8 mouse cellular contexts compared by ENCODE assay signal in the genomic region with DNA sequence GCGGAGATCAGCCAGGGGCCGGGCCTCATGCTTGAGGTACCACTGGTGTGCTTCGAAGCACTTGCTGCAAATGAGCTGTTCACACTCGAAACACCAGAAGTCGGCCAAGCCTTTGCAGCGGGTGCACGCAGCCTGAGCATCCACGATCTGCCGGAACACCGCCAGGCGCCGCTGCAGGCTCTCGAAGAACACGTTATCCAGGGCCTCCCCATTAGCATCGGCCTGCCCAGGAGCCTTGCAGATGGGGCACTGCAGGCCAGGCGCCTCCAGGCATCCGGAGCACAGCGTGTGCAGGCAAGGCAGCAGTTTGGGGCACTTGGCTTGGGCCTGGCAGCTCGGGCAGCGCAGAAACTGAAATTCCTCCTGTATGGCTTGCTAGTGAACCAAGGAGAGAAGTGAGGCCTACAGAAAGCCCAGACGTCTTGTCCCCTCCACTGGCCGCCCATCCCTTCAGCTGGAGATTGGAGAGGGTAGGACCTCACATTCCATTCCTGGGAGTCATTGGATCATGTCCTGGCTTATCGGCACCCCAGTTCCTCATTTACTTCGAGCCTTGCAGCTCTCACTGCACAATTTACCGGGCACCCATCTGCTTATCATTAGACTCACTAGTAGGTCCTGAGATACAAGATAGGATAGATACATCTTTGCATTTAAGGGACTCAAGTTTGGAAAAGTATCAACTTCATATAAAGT. TPM values are rescaled to one million over a fixed set of nuclear protein-coding genes. Genes with fewer than 3 reads are reported as not detected.
A peak's percentile ranks its signal among the peaks of the same experiment; 100 is the strongest.
DNase-seq lines count a peak whose midpoint lies in the region; ATAC-seq and TF ChIP-seq lines count a peak whose summit lies in the region.

No protein-coding gene starts in this region.

- H3K9ac ChIP-seq in CH12.LX (ENCODE audit: insufficient read depth, low read depth), result peak overlapping the region; percentile 86
- H3K9ac ChIP-seq in forebrain, embryonic 12.5 days, result peak overlapping the region; percentile 50
- H3K9ac ChIP-seq in heart, postnatal 0 days (replicated peaks; ENCODE audit: low read depth, low read length), result peak overlapping the region; percentile 24; the same call in 1 of the 2 replicates
- H3K9ac ChIP-seq in liver, embryonic 15.5 days, result peak overlapping the region; percentile 79
- peak overlapping the region; percentile 42; the same call in 1 of the 2 replicates for H3K9ac ChIP-seq in neural tube, embryonic 12.5 days

- H3K9me3 ChIP-seq in CH12.LX (replicated peaks; ENCODE audit: low read length), result no peaks in the 10 kb centered on the region
- no peaks in the 10 kb centered on the region for H3K9me3 ChIP-seq in forebrain, embryonic 12.5 days
- H3K9me3 ChIP-seq in heart, postnatal 0 days (replicated peaks; ENCODE audit: control insufficient read depth, low read length), result no peaks in the 10 kb centered on the region
- no peaks in the 10 kb centered on the region for H3K9me3 ChIP-seq in liver, embryonic 15.5 days (replicated peaks)
- H3K9me3 ChIP-seq in neural tube, embryonic 12.5 days, result no peaks in the 10 kb centered on the region

- peak; percentile 63 for TF ChIP-seq POLR2A in CH12.LX (IDR thresholded peaks at IDR 0.05; ENCODE audit: low read depth, low read length)

- peaks cover 52% of the 10 kb centered on the region for H3K79me2 ChIP-seq in CH12.LX (replicated peaks; ENCODE audit: control insufficient read depth, extremely low read depth, insufficient read depth, poor library complexity, severe bottlenecking)

- no peak for TF ChIP-seq EP300 in CH12.LX (IDR thresholded peaks at IDR 0.05; ENCODE audit: low read length)
- no peak for TF ChIP-seq EP300 in heart, postnatal 0 days (IDR thresholded peaks at IDR 0.05; ENCODE audit: low read depth)

- peak overlapping the region; percentile 62 to 89 (median 73) for H3K4me3 ChIP-seq in CH12.LX (replicated peaks in 1 of 3; ENCODE audit: low read depth in 2 of 3, low read length in 2 of 3, poor library complexity in 1 of 3)
- H3K4me3 ChIP-seq in forebrain, embryonic 12.5 days (replicated peaks), result peak overlapping the region; percentile 25
- H3K4me3 ChIP-seq in heart, postnatal 0 days (ENCODE audit: low read depth, low read length), result peak overlapping the region; percentile 36
- peak overlapping the region; percentile 75 for H3K4me3 ChIP-seq in liver, embryonic 15.5 days (replicated peaks)
- no peak overlapping the region for H3K4me3 ChIP-seq in neural tube, embryonic 12.5 days

- in situ Hi-C loops in CH12.LX (cut with MboI; ENCODE audit: low pct_ligation_motif_present, low pct_unique_long_range_greater_than_20kb, low sequenced_read_pairs), result loop anchor here (5.0 kb wide), 1 partner anchor 35 kb away; no protein-coding TSS in a partner anchor

- TF ChIP-seq CTCF in CH12.LX (conservative IDR thresholded peaks at IDR 0.05 in 1 of 2, IDR thresholded peaks at IDR 0.05 in 1 of 2; ENCODE audit: low read depth in 2 of 2, low read length in 2 of 2), result peak in 1 of 2 experiments; percentile 98; a peak in 2 of 4 replicates
- peak; percentile 80 for TF ChIP-seq CTCF in heart, postnatal 0 days (IDR thresholded peaks at IDR 0.05; ENCODE audit: low read depth)

- peak overlapping the region; percentile 75 for H3K27ac ChIP-seq in CH12.LX (ENCODE audit: insufficient read depth, low read depth)
- peak overlapping the region; percentile 50; the same call in 1 of the 2 replicates for H3K27ac ChIP-seq in forebrain, embryonic 12.5 days
- peak overlapping the region; percentile 76 for H3K27ac ChIP-seq in heart, postnatal 0 days (ENCODE audit: low read depth)
- H3K27ac ChIP-seq in liver, embryonic 15.5 days (replicated peaks), result peak overlapping the region; percentile 95
- no peak overlapping the region for H3K27ac ChIP-seq in neural tube, embryonic 12.5 days

- 15% methylated on average over 25 of the region's 25 CpGs for WGBS in forebrain, embryonic 12.5 days
- 5% methylated on average over 25 of the region's 25 CpGs for WGBS in heart, postnatal 0 days
- 4% methylated on average over 25 of the region's 25 CpGs for WGBS in liver, embryonic 15.5 days (ENCODE audit: insufficient replicate concordance)
- WGBS in neural tube, embryonic 12.5 days, result 16% methylated on average over 25 of the region's 25 CpGs

- peaks cover 12 to 55% of the 10 kb centered on the region in 2 experiments for H3K4me1 ChIP-seq in CH12.LX (ENCODE audit: control insufficient read depth in 1 of 2, insufficient read depth in 2 of 2)
- H3K4me1 ChIP-seq in forebrain, embryonic 12.5 days, result peaks cover 37% of the 10 kb centered on the region
- H3K4me1 ChIP-seq in heart, postnatal 0 days (ENCODE audit: control insufficient read depth, insufficient read depth), result peaks cover 42% of the 10 kb centered on the region
- H3K4me1 ChIP-seq in liver, embryonic 15.5 days (replicated peaks), result peaks cover 75% of the 10 kb centered on the region
- peaks cover 18% of the 10 kb centered on the region for H3K4me1 ChIP-seq in neural tube, embryonic 12.5 days

- H3K4me2 ChIP-seq in CH12.LX (ENCODE audit: insufficient read depth, low read depth, poor library complexity, severe bottlenecking), result peak overlapping the region; percentile 95
- H3K4me2 ChIP-seq in forebrain, embryonic 12.5 days, result peak overlapping the region; percentile 47
- H3K4me2 ChIP-seq in heart, postnatal 0 days (ENCODE audit: low read depth, low read length), result peak overlapping the region; percentile 89
- peak overlapping the region; percentile 88 for H3K4me2 ChIP-seq in liver, embryonic 15.5 days
- H3K4me2 ChIP-seq in neural tube, embryonic 12.5 days (replicated peaks), result peak overlapping the region; percentile 46

- H3K36me3 ChIP-seq in CH12.LX (replicated peaks in 1 of 2; ENCODE audit: control insufficient read depth in 1 of 2, insufficient read depth in 1 of 2, low read length in 1 of 2), result peaks cover 12 to 29% of the 10 kb centered on the region in 2 experiments
- no peaks in the 10 kb centered on the region for H3K36me3 ChIP-seq in forebrain, embryonic 12.5 days (replicated peaks)
- peaks cover 8% of the 10 kb centered on the region; the same call in 1 of the 2 replicates for H3K36me3 ChIP-seq in heart, postnatal 0 days (replicated peaks; ENCODE audit: control insufficient read depth, insufficient read depth, low read length)
- peaks cover 36% of the 10 kb centered on the region for H3K36me3 ChIP-seq in liver, embryonic 15.5 days (replicated peaks)
- no peaks in the 10 kb centered on the region for H3K36me3 ChIP-seq in neural tube, embryonic 12.5 days

- H3K27me3 ChIP-seq in CH12.LX (replicated peaks), result no peaks in the 10 kb centered on the region
- H3K27me3 ChIP-seq in forebrain, embryonic 12.5 days, result no peaks in the 10 kb centered on the region
- no peaks in the 10 kb centered on the region for H3K27me3 ChIP-seq in heart, postnatal 0 days (ENCODE audit: control insufficient read depth, insufficient read depth, low read length)
- no peaks in the 10 kb centered on the region for H3K27me3 ChIP-seq in liver, embryonic 15.5 days
- no peaks in the 10 kb centered on the region for H3K27me3 ChIP-seq in neural tube, embryonic 12.5 days (replicated peaks)

- DNase-seq in CH12.LX (ENCODE audit: extremely low read depth), result peak; percentile 93
- peak; percentile 83 for DNase-seq in c-Kit-positive CD71-positive TER-119-positive erythroid progenitor cells, embryonic 14.5 days (ENCODE audit: low spot score)
- peak; percentile 85 for DNase-seq in heart, postnatal 0 days (ENCODE audit: low spot score)
- peak; percentile 90 to 94 for DNase-seq in kidney, postnatal 4 days
- peak; percentile 60 for DNase-seq in telencephalon, adult 2 months (ENCODE audit: low read depth, low spot score)

- TF ChIP-seq RAD21 in CH12.LX (IDR thresholded peaks at IDR 0.05; ENCODE audit: low read depth, low read length), result peak; percentile 96

- peak; percentile 83 for ATAC-seq in forebrain, embryonic 12.5 days (ENCODE audit: low FRiP score)
- peak; percentile 77 for ATAC-seq in heart, postnatal 0 days (ENCODE audit: insufficient read depth, low read depth)
- peak; percentile 81 for ATAC-seq in liver, embryonic 15.5 days (ENCODE audit: insufficient read depth)
- peak; percentile 84; the same call in 1 of the 2 replicates for ATAC-seq in neural tube, embryonic 12.5 days (ENCODE audit: low FRiP score, low read depth)

- dilution Hi-C loops in CH12.LX (cut with MboI; ENCODE audit: extremely low pct_ligation_motif_present, extremely low pct_unique_long_range_greater_than_20kb, low sequenced_read_pairs), result no loop called here

RNA-seq across cellular contexts. Expression of a gene that starts 2.4 kb away (rescaled TPM):
- 21.2 and 26.6 TPM in 2 replicates for total RNA-seq in CH12.LX (2012; rRNA removed)
- 6.4 and 8.3 TPM in 2 replicates for total RNA-seq in CH12.LX (2014; rRNA removed)
- 54.1 and 56.9 TPM in 2 replicates for polyA plus RNA-seq in CH12.LX (2012; ENCODE audit: insufficient read length, low read depth)
- 11.1 TPM in 2 replicates for polyA plus RNA-seq in forebrain, embryonic 12.5 days (2016; fragmentation: Nextera tagmentation; extraction: Ambion mirVana)
- 11.4 and 15.0 TPM in 2 replicates for total RNA-seq in heart, postnatal 0 days (2014; rRNA removed; ENCODE audit: low replicate concordance)
- polyA plus RNA-seq in heart, postnatal 0 days (2015; fragmentation: Nextera tagmentation; extraction: Ambion mirVana), result 5.2 and 5.6 TPM in 2 replicates
- polyA plus RNA-seq in liver, embryonic 15.5 days (2015; fragmentation: Nextera tagmentation; extraction: Ambion mirVana), result 19.3 and 22.0 TPM in 2 replicates
- polyA plus RNA-seq in neural tube, embryonic 12.5 days (2016; fragmentation: Nextera tagmentation; extraction: Ambion mirVana), result 5.6 and 8.2 TPM in 2 replicates

RNA-seq across cellular contexts. Expression of a gene that starts 5.8 kb away (rescaled TPM):
- 40.7 and 41.1 TPM in 2 replicates for total RNA-seq in CH12.LX (2012; rRNA removed)
- total RNA-seq in CH12.LX (2014; rRNA removed), result 35.3 and 35.4 TPM in 2 replicates
- polyA plus RNA-seq in CH12.LX (2012; ENCODE audit: insufficient read length, low read depth), result 34.0 and 35.4 TPM in 2 replicates
- 52.2 and 53.3 TPM in 2 replicates for polyA plus RNA-seq in forebrain, embryonic 12.5 days (2016; fragmentation: Nextera tagmentation; extraction: Ambion mirVana)
- 16.4 and 52.8 TPM in 2 replicates for total RNA-seq in heart, postnatal 0 days (2014; rRNA removed; ENCODE audit: low replicate concordance)
- polyA plus RNA-seq in heart, postnatal 0 days (2015; fragmentation: Nextera tagmentation; extraction: Ambion mirVana), result 21.7 and 23.3 TPM in 2 replicates
- 4.1 and 5.0 TPM in 2 replicates for polyA plus RNA-seq in liver, embryonic 15.5 days (2015; fragmentation: Nextera tagmentation; extraction: Ambion mirVana)
- polyA plus RNA-seq in neural tube, embryonic 12.5 days (2016; fragmentation: Nextera tagmentation; extraction: Ambion mirVana), result 62.6 and 71.5 TPM in 2 replicates

RNA-seq across cellular contexts. Expression of a gene that starts 43.1 kb away (rescaled TPM):
- total RNA-seq in CH12.LX (2012; rRNA removed) (not detected in 2 replicates), CH12.LX (2014; rRNA removed) (not detected in 2 replicates)
- 0.35 TPM in 1 of 2 replicates, not detected in the other for polyA plus RNA-seq in CH12.LX (2012; ENCODE audit: insufficient read length, low read depth)
- 52.3 and 60.8 TPM in 2 replicates for polyA plus RNA-seq in forebrain, embryonic 12.5 days (2016; fragmentation: Nextera tagmentation; extraction: Ambion mirVana)
- 0.69 and 0.89 TPM in 2 replicates for total RNA-seq in heart, postnatal 0 days (2014; rRNA removed; ENCODE audit: low replicate concordance)
- 0.08 TPM in 1 of 2 replicates, not detected in the other for polyA plus RNA-seq in heart, postnatal 0 days (2015; fragmentation: Nextera tagmentation; extraction: Ambion mirVana)
- polyA plus RNA-seq in liver, embryonic 15.5 days (2015; fragmentation: Nextera tagmentation; extraction: Ambion mirVana), result 0.05 and 0.08 TPM in 2 replicates
- polyA plus RNA-seq in neural tube, embryonic 12.5 days (2016; fragmentation: Nextera tagmentation; extraction: Ambion mirVana), result 13.8 and 15.4 TPM in 2 replicates

RNA-seq across cellular contexts. Expression of a gene that starts 43.1 kb away (rescaled TPM):
- total RNA-seq in CH12.LX (2012; rRNA removed) (not detected in 2 replicates), CH12.LX (2014; rRNA removed) (not detected in 2 replicates)
- polyA plus RNA-seq in CH12.LX (2012; ENCODE audit: insufficient read length, low read depth), result not detected in 2 replicates
- 16.4 and 17.9 TPM in 2 replicates for polyA plus RNA-seq in forebrain, embryonic 12.5 days (2016; fragmentation: Nextera tagmentation; extraction: Ambion mirVana)
- total RNA-seq in heart, postnatal 0 days (2014; rRNA removed; ENCODE audit: low replicate concordance), result 21.1 and 39.9 TPM in 2 replicates
- 14.4 and 16.3 TPM in 2 replicates for polyA plus RNA-seq in heart, postnatal 0 days (2015; fragmentation: Nextera tagmentation; extraction: Ambion mirVana)
- polyA plus RNA-seq in liver, embryonic 15.5 days (2015; fragmentation: Nextera tagmentation; extraction: Ambion mirVana), result 4.2 and 4.5 TPM in 2 replicates
- polyA plus RNA-seq in neural tube, embryonic 12.5 days (2016; fragmentation: Nextera tagmentation; extraction: Ambion mirVana), result 48.7 and 51.6 TPM in 2 replicates

Comparison
In these comparisons a context has a peak if more than half of its experiments do, and no peak if none do; other contexts are left out.
1. H3K9ac ChIP-seq: peak in every context shown above with its lines; median percentile 86 in CH12.LX; 79 in liver, embryonic 15.5 days; 50 in forebrain, embryonic 12.5 days; 42 in neural tube, embryonic 12.5 days; 24 in heart, postnatal 0 days.
2. RNA of a gene that starts 43.1 kb away (polyA plus RNA-seq): 52.3 to 60.8 TPM in forebrain, embryonic 12.5 days and 13.8 to 15.4 TPM in neural tube, embryonic 12.5 days; 0.08 TPM in heart, postnatal 0 days, 0.35 TPM in CH12.LX and 0.05 to 0.08 TPM in liver, embryonic 15.5 days; every median in the first group is over 10 times any median in the second.
3. Peak in every context shown above with its lines, with median percentiles within 50 percentile points of each other: DNase-seq, H3K4me2 ChIP-seq and ATAC-seq.